Mouse (Mus musculus) kidney, adult 2 months (tissue): ENCODE measurements around the gene Fam181a. TPM values are rescaled to one million over a fixed set of nuclear protein-coding genes. Genes with fewer than 3 reads are reported as not detected.

Source experiments
- DNase-seq: peaks from one replicate; pipeline ENCODE4 v3.0.0; 2021
- H3K27ac ChIP-seq: fragments of 200-500 bp; 2 replicates; pipeline ENCODE4 v1.5.1; 2012; ENCODE audit warnings: low read depth, low read length, control low read depth, inconsistent platforms; ENCODE audit not compliant: insufficient read depth
- H3K27me3 ChIP-seq: fragments of 200-500 bp; replicated peaks from 2 replicates; pipeline ENCODE4 v1.6.1; 2012; ENCODE audit warnings: mild to moderate bottlenecking, moderate library complexity, low read length, inconsistent platforms; ENCODE audit not compliant: control insufficient read depth, insufficient read depth
- H3K36me3 ChIP-seq: fragments of 200-500 bp; 2 replicates; pipeline ENCODE4 v1.6.1; 2012; ENCODE audit warnings: mild to moderate bottlenecking, moderate library complexity, low read length, inconsistent platforms; ENCODE audit not compliant: control insufficient read depth, insufficient read depth
- H3K4me1 ChIP-seq: fragments of 200-500 bp; 2 replicates; pipeline ENCODE4 v1.6.1; 2011; ENCODE audit warnings: low read length; ENCODE audit not compliant: control insufficient read depth, insufficient read depth
- H3K4me3 ChIP-seq: fragments of 200-500 bp; 2 replicates; pipeline ENCODE4 v1.5.1; 2011; ENCODE audit warnings: mild to moderate bottlenecking, low read depth, low read length, control low read depth; ENCODE audit not compliant: insufficient read depth
- CTCF ChIP-seq: fragments of 200-500 bp; conservative IDR thresholded peaks from 2 replicates; pipeline ENCODE4 v1.5.1; 2011; ENCODE audit warnings: low read depth, mild to moderate bottlenecking, control low read depth, low read length, moderate library complexity, mixed read lengths; ENCODE audit not compliant: insufficient read depth, insufficient read length
- POLR2A ChIP-seq: fragments of 200-500 bp; IDR thresholded peaks from one replicate; pipeline ENCODE4 v1.6.1; 2011; ENCODE audit warnings: low read depth, low read length, control low read depth
- WGBS: fragments of 180-500 bp; shearing (Covaris S2); methylation state at CpG from one replicate; pipeline ENCODE4 v1.1.7; 2018; 5-methylcytosine and 5-hydroxymethylcytosine counted together
- polyA plus RNA-seq: library from polyadenylated mRNA; depleted of rRNA; stranded (reverse); fragments of >200 nt; gene quantifications from 2 replicates; pipeline ENCODE4 v1.2.3, GENCODE M21; 2012

Gene Fam181a
- polyA plus RNA-seq, 1 experiment, result 0.05 TPM

DNA sequence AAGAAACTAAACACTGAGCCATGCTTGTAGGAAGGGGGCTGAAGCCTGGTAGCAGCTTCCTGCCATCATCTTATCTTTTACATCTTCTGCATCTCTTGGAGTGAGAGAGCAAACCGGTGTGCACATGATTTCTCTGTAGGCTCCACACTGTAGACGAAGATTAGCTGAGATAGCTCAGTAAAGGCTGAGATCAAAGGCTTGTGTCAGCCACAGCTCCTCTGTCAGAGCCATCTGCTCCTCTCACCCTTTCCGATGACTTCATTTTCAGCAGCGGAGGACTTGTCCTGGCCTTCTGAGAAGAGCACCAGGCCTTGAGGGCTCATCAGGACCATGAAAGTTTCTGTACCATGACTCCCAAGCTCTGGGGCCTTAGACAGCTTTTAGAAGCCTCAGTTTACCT lies 20.7 kb downstream of the Fam181a start:
- DNase-seq, result no peak
- TF ChIP-seq CTCF (no peak), POLR2A (no peak)
- no peaks in the 10 kb centered on the region for H3K36me3 ChIP-seq
- peaks cover 16% of the 10 kb centered on the region for H3K4me1 ChIP-seq
- no peak overlapping the region for H3K4me3 ChIP-seq
- 67% methylated on average over 4 of the region's 4 CpGs for WGBS
- no peak overlapping the region for H3K27ac ChIP-seq
- H3K27me3 ChIP-seq, result no peaks in the 10 kb centered on the region

DNA sequence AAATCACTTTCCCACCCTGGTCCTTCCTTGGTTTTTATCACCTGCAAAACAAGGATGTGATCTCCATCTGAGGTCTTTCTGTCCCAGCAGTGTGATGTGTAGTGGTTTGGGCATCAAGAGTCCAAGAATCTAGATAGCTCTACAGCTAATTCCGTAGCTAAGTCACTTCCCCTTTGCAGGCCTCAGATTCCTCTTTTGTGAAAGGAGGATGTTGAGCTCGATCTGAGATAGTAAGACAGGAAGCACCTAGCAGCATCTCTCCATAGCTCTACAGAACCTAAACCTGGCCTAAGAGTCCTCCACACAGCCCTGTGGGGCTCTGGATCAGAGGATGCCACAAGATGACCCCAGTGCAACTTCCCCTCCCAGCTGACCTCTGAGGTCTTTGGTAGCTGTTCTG lies 22.1 kb downstream of the Fam181a start:
- Histone ChIP-seq H3K4me1 (peaks cover 5% of the 10 kb centered on the region), H3K36me3 (no peaks in the 10 kb centered on the region), H3K4me3 (no peak overlapping the region), H3K27me3 (no peaks in the 10 kb centered on the region), H3K27ac (no peak overlapping the region)
- no peak for TF ChIP-seq POLR2A
- no peak for TF ChIP-seq CTCF
- WGBS, result 75% methylated on average over 2 of the region's 2 CpGs
- DNase-seq, result no peak

DNA sequence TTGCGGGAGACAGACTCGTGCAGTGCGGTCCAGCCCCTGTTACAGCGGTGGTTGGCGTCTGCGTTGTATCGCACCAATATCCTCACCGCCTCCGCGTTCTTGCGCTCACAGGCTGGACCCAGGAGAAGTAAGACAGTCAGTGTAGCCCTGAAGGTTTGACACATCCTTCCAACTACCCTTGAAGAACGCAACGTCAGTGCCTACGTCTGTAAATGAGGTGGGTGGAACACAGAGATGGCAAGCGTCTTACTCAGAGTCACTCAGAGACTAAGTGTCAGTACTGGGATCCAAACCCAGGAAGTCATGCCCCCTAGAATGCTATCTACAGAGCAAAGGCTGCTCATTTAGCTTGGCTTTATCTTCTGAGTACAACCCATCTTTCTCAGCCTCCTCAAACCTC lies 22.7 kb downstream of the Fam181a start:
- Histone ChIP-seq H3K27ac (no peak overlapping the region), H3K27me3 (no peaks in the 10 kb centered on the region), H3K4me1 (no peaks in the 10 kb centered on the region), H3K36me3 (no peaks in the 10 kb centered on the region), H3K4me3 (no peak overlapping the region)
- TF ChIP-seq CTCF (no peak), POLR2A (no peak)
- no peak for DNase-seq
- WGBS, result 95% methylated on average over 15 of the region's 15 CpGs

DNA sequence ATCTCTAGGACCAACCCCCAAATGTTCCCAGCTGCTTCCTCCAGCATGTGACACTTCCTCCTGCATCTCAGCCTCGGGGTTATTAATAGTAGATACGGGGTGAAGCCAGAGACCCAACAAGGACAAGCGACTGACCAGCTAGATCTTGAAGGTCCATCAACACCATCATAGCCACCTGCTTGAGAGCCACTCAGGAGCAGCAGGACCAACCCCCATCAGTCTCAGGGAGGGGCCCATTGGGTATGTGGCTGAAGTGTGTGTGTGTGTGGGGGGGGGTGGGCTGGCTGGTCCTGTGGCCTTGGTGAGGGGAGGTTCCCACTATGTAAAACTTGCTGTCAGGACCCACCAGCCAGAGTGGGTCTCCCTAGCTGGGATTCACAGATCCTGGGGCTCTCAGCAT lies 26.0 kb downstream of the Fam181a start:
- Histone ChIP-seq H3K27ac (no peak overlapping the region), H3K4me3 (no peak overlapping the region), H3K36me3 (no peaks in the 10 kb centered on the region), H3K4me1 (no peaks in the 10 kb centered on the region), H3K27me3 (no peaks in the 10 kb centered on the region)
- 80% methylated on average over 3 of the region's 3 CpGs for WGBS
- DNase-seq, result no peak
- TF ChIP-seq POLR2A (no peak), CTCF (no peak)

DNA sequence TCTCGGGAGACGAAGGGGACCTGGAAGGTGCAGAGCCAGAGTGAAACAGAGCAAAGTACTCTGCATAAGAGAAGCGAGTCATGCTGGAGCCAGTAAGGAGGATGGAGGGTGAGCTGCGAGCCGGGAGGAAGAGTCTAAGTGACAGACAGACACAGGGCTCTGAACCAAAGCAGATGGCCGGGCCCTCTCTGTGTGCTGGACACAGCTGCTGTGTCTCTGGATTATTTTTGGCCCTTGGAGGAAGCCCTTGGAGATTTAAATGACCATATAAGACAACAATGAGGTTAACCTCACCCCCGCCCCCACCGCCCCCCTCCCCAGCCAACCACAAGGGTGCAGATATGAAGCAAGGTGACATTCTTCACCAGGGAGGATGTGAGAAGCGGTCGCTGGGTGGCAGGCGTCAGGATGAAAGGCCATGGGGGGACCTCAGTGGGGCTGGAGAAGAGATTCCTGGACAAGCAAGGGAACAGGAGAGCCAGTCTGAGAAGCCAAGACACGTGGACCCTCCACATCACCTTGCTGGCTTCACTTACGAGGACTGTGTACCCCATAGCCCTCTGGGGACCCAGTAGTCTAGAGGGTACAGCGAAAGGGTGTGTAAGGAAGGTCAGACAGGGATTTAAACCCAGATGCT lies 27.5 kb downstream of the Fam181a start:
- H3K27me3 ChIP-seq, result no peaks in the 10 kb centered on the region
- no peaks in the 10 kb centered on the region for H3K4me1 ChIP-seq
- TF ChIP-seq POLR2A, result no peak
- no peak for TF ChIP-seq CTCF
- no peaks in the 10 kb centered on the region for H3K36me3 ChIP-seq
- H3K4me3 ChIP-seq, result no peak overlapping the region
- H3K27ac ChIP-seq, result no peak overlapping the region
- DNase-seq, result no peak
- 73% methylated on average over 14 of the region's 14 CpGs for WGBS

DNA sequence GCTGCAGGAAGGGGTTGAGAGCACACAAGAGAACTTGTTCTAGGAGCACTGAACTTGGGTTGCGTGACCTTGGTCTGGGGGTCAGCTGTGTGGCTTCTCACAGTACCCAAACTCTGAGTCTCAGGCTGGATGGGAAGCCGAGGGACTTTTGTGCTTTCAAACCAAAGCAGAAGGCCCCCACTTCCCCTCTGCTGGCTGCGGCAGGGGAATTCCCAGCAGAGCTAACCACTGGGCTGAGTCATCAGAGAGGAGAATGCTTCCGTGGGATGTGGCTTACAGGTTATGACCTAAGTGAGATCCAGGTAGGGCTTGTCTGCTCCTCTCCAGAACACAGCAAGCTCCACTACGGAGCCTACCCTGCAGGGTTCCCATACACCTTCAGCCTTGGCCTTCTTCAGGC lies 30.4 kb downstream of the Fam181a start:
- Histone ChIP-seq H3K36me3 (no peaks in the 10 kb centered on the region), H3K27ac (no peak overlapping the region), H3K27me3 (no peaks in the 10 kb centered on the region), H3K4me1 (no peaks in the 10 kb centered on the region), H3K4me3 (no peak overlapping the region)
- peak; percentile 23 for DNase-seq
- TF ChIP-seq POLR2A, result no peak
- TF ChIP-seq CTCF, result no peak
- 74% methylated on average over 5 of the region's 5 CpGs for WGBS

DNA sequence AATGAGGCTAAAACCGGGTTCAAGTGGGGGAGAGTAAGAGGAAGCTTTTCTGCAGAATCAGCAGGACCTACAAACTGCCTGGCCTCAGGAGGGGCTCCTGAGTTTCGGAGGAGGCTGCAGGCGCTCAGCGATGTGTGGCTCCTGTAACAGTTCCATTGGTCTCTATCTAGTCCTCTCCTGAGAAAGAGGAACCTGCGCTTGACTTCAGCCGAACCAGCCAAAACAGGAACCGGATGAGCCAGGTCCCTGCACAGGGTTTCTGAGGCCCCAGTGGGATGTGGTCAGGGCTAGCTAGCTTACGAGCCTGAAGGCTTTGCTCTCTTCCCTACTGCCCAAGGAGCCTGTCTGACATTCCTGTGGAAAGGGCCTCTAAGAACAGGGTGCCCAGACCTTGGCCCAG lies 32.7 kb downstream of the Fam181a start:
- H3K27me3 ChIP-seq, result no peaks in the 10 kb centered on the region
- no peaks in the 10 kb centered on the region for H3K36me3 ChIP-seq
- H3K4me1 ChIP-seq, result peaks cover 13% of the 10 kb centered on the region
- no peak overlapping the region; the same call in 1 of the 2 replicates for H3K27ac ChIP-seq
- H3K4me3 ChIP-seq, result no peak overlapping the region
- DNase-seq, result peak; percentile 37
- WGBS, result 61% methylated on average over 8 of the region's 8 CpGs
- TF ChIP-seq CTCF (no peak), POLR2A (no peak)

DNA sequence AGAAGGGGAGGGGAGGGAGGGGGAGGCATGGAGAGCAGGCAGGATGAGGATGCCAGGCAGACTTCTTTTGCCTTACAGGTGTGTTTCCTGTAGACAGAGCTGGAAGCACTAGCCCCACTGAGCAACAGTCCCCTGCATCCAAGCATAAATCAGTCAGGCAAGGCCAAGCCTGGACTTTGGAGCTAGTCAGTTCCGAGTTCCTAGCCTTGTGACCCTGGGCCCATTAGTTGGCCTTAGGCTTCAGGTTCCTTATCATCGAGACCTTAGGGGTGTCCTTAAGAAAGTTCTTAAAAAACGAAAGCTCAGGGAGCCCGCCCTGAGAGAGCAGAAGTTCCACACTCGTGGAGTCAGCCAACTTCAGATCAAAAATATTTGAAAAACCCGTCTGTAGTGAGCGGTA lies 34.2 kb downstream of the Fam181a start:
- H3K36me3 ChIP-seq, result no peaks in the 10 kb centered on the region
- no peak overlapping the region for H3K4me3 ChIP-seq
- peak; percentile 51 for DNase-seq
- H3K27ac ChIP-seq, result no peak overlapping the region
- TF ChIP-seq CTCF (no peak), POLR2A (no peak)
- peaks cover 13% of the 10 kb centered on the region for H3K4me1 ChIP-seq
- no peaks in the 10 kb centered on the region for H3K27me3 ChIP-seq
- WGBS, result 66% methylated on average over 7 of the region's 7 CpGs
